Mouse (Mus musculus) C2C12 (cell line): Measurements from ENCODE around the gene Srsf6.

ENCODE experiments used
- CTCF ChIP-seq: IDR thresholded peaks from one replicate; pipeline ENCODE4 v1.5.1; 2011; ENCODE audit not compliant: control insufficient read depth, insufficient read depth, insufficient read length
- MAX ChIP-seq: IDR thresholded peaks from one replicate; pipeline ENCODE4 v1.6.1; 2011; ENCODE audit warnings: mild to moderate bottlenecking, control low read depth
- MYOD1 ChIP-seq: IDR thresholded peaks from one replicate; pipeline ENCODE4 v1.6.1; 2011; ENCODE audit warnings: low read depth; ENCODE audit not compliant: control insufficient read depth, insufficient read length
- MYOG ChIP-seq: IDR thresholded peaks from one replicate; pipeline ENCODE4 v1.6.1; 2011; ENCODE audit not compliant: control insufficient read depth, insufficient read length; ENCODE audit errors: extremely low read depth
- USF1 ChIP-seq: IDR thresholded peaks from one replicate; pipeline ENCODE4 v1.6.1; 2011; ENCODE audit warnings: low read depth, mild to moderate bottlenecking, control low read depth, moderate library complexity

- TF ChIP-seq CTCF, result no peak
- no peak for TF ChIP-seq MYOD1
- TF ChIP-seq MYOG, result no peak
- TF ChIP-seq MAX, result no peak
- no peak for TF ChIP-seq USF1
Observed at GRCm38 (mm10) chr2:162899880-162900589, 31.3 kb upstream of the Srsf6 start.
